ENCODE assay signal across 22 mouse cellular contexts in the genomic region with DNA sequence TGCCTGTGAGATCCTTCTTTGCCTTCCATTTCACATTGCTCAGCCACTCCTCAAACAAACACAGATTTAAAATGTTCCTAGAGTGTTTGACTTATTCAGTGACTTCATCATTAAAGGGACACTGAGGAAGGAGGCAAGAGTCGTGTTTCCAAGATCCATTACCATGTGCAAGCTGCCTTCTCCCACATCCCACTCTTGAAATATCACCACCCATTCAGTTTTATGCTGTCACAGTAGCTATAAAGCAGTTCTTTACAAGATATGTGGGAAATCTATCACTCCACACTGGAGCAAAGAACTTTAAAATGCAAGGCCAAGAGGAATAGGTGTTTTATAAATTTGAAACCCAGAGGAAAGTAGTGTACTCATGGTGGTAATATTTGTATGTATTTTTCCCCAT.
"Had no signal": no experiment of that assay in that cellular context is flagged by ENCODE, and none has a peak within 500 bp of the region (broad histone marks: within the 10 kb centered on the region; RNA-seq: fewer than 3 reads in every experiment).

No protein-coding gene starts in this region.

- DNase-seq: heart, postnatal 10 days; heart, postnatal 14 days; heart, postnatal 36 days; heart, postnatal 4 days; kidney, adult 11 months; kidney, adult 18-20 months; kidney, adult 2 months; kidney, adult 8-10 months; kidney, adult 9 months; kidney, postnatal 10 days; kidney, postnatal 14 days; kidney, postnatal 25 days; kidney, postnatal 36 days; kidney, postnatal 4 days; layer of hippocampus, adult 9-11 months; layer of hippocampus, postnatal 36 days had no signal

- ATAC-seq: hindbrain, embryonic 16.5 days; hindbrain, postnatal 0 days; inflammation-experienced regulatory T-cells, adult 6 months; intestine, embryonic 15.5 days; intestine, embryonic 16.5 days; intestine, postnatal 0 days had no signal
